Mouse (Mus musculus) heart, adult 2 months (tissue): Measurements from ENCODE around the gene Serpinf1. TPM values are rescaled to one million over a fixed set of nuclear protein-coding genes. Genes with fewer than 3 reads are reported as not detected.

Experiments used
- DNase-seq, 2 experiments: peaks; one replicate each; pipeline ENCODE4 v3.0.0; 2021
- H3K27ac ChIP-seq: fragments of 200-600 bp; 2 replicates; pipeline ENCODE4 v1.8.1; 2022
- H3K27me3 ChIP-seq: fragments of 200-500 bp; 2 replicates; pipeline ENCODE4 v1.6.1; 2012; ENCODE audit warnings: mild to moderate bottlenecking, low read length, inconsistent platforms, mixed read lengths; ENCODE audit not compliant: control insufficient read depth, insufficient read depth
- H3K36me3 ChIP-seq: fragments of 200-500 bp; 2 replicates; pipeline ENCODE4 v1.6.1; 2012; ENCODE audit warnings: low read length, inconsistent platforms; ENCODE audit not compliant: control insufficient read depth, insufficient read depth
- H3K4me1 ChIP-seq: fragments of 200-500 bp; 2 replicates; pipeline ENCODE4 v1.6.1; 2011; ENCODE audit warnings: low read length; ENCODE audit not compliant: control insufficient read depth, insufficient read depth
- H3K4me3 ChIP-seq: fragments of 200-600 bp; 2 replicates; pipeline ENCODE4 v1.8.1; 2022
- H3K79me2 ChIP-seq: fragments of 200-500 bp; replicated peaks from 2 replicates; pipeline ENCODE4 v1.6.1; 2012; ENCODE audit warnings: mild to moderate bottlenecking, inconsistent platforms, low read length, moderate library complexity, mixed read lengths; ENCODE audit not compliant: control insufficient read depth, insufficient read depth
- H3K9ac ChIP-seq: fragments of 200-500 bp; 2 replicates; pipeline ENCODE4 v1.6.1; 2012; ENCODE audit warnings: low read depth, mild to moderate bottlenecking, control low read depth, inconsistent platforms, low read length, mixed read lengths
- CTCF ChIP-seq: fragments of 200-600 bp; IDR thresholded peaks from 2 replicates; pipeline ENCODE4 v1.8.1; 2022; ENCODE audit warnings: antibody characterized with exemption, mild to moderate bottlenecking, moderate library complexity
- EP300 ChIP-seq: fragments of 200-500 bp; IDR thresholded peaks from 2 replicates; pipeline ENCODE4 v1.6.1; 2011; ENCODE audit warnings: low read depth, low read length, control low read depth; ENCODE audit not compliant: insufficient read depth
- POLR2A ChIP-seq: fragments of 200-500 bp; IDR thresholded peaks from 2 replicates; pipeline ENCODE4 v1.6.1; 2011; ENCODE audit warnings: mild to moderate bottlenecking, low read depth, low read length, control low read depth; ENCODE audit not compliant: insufficient read depth
- WGBS: fragments of 180-500 bp; shearing (Covaris S2); methylation state at CpG from one replicate; pipeline ENCODE4 v1.1.7; 2018; 5-methylcytosine and 5-hydroxymethylcytosine counted together
- intact Hi-C: fragments of 180-260 bp; cut with DNase I; formaldehyde crosslinking; loops from one replicate; pipeline ENCODE4 v1.15.1; 2025
- polyA plus RNA-seq: library from polyadenylated mRNA; depleted of rRNA; stranded (reverse); fragments of >200 nt; gene quantifications from 2 replicates; pipeline ENCODE4 v1.2.3, GENCODE M21; 2012
- total RNA-seq, 2 experiments: library from RNA; stranded (reverse); gene quantifications; 2 replicates each; pipeline ENCODE4 v1.2.3; 2021

The Serpinf1 gene
- total and polyA plus RNA-seq, 3 experiments: 17.4 to 84.5 (median 28.5) TPM

DNA sequence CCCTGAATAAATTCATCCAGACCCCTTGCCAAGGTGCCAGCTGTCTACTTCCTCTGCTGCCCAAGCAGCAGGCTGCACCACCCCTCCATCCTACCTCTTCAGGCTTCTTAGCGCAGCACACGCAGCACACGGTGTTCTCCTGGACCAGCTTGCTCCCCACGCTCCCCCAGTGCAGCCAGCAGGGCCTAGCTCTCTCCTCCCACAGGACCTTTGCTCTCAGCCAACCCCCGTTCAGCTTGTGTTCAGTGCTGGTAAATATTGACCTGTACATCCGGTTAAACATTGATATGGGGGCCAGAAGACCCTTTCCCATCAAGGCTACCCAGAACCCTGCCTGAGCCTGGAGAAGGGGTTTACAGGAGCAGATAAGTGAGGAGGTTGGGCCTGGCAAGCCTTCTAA, 16.9 kb upstream of the Serpinf1 start, which contains the start of gene Serpinf2:
TSS of gene Serpinf2 (minus strand) at position 229 of the 400 bp plus-strand sequence.
- Histone ChIP-seq H3K36me3 (no peaks in the 10 kb centered on the region), H3K27ac (no peak within 1 kb of the TSS), H3K9ac (no peak within 1 kb of the TSS), H3K27me3 (no peaks in the 10 kb centered on the region), H3K79me2 (no peaks in the 10 kb centered on the region), H3K4me1 (no peaks in the 10 kb centered on the region), H3K4me3 (no peak within 1 kb of the TSS)
- TF ChIP-seq EP300 (no peak), POLR2A (no peak), CTCF (no peak)
- DNase-seq: no peak
- intact Hi-C loops: no loop called here
- WGBS: 83% methylated on average over 6 of the region's 6 CpGs

DNA sequence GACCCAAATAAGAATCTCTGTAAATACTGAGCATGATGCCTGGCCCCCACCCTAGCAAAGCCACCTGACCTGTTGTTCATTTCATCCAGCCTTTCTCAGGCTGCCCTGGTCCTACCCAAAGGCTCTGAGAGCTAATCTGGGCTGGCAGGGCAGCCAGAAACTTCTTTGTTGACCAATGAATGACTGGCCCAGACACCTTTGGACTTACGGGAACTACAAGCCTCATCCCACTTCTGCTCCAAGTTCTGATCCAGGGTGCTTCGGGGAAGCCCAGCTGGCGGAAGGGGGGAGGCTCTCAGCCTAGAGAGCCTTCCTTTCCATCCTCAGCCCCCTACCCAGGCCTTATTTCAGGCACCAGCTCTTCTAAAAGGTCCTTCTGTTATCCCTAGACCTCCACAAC, 16.3 kb upstream of the Serpinf1 start:
- H3K36me3 ChIP-seq: no peaks in the 10 kb centered on the region
- H3K27me3 ChIP-seq: no peaks in the 10 kb centered on the region
- WGBS: 92% methylated on average over 3 of the region's 3 CpGs
- TF ChIP-seq POLR2A (no peak), CTCF (no peak), EP300 (no peak)
- no peaks in the 10 kb centered on the region for H3K4me1 ChIP-seq
- intact Hi-C loops: no loop called here
- no peaks in the 10 kb centered on the region for H3K79me2 ChIP-seq
- no peak overlapping the region for H3K9ac ChIP-seq
- no peak overlapping the region for H3K4me3 ChIP-seq
- DNase-seq: no peak
- no peak overlapping the region for H3K27ac ChIP-seq

DNA sequence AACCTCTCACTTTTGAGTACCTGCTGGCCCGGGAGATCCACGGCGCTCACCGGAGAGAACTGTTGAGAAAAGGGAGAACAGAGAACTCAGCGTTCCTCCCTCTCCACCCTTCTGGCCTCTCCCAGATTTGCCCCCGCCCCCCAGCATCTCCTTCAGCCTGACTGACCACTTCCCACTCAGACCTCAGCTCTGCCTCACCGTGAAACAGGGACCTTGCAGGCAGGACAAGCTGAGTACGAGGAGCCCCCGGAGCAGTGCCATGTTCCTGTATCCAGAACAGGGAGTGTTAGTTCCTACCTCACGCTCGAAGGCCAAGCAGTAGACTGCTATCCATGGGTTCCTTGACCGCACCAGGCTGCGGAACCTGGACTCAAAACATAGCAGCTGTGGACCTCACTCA, 15.7 kb upstream of the Serpinf1 start:
- no peak for TF ChIP-seq EP300
- TF ChIP-seq POLR2A: no peak
- TF ChIP-seq CTCF: no peak
- no peaks in the 10 kb centered on the region for H3K36me3 ChIP-seq
- no peaks in the 10 kb centered on the region for H3K79me2 ChIP-seq
- intact Hi-C loops: no loop called here
- no peaks in the 10 kb centered on the region for H3K27me3 ChIP-seq
- no peak overlapping the region for H3K27ac ChIP-seq
- H3K9ac ChIP-seq: no peak overlapping the region
- DNase-seq: no peak
- no peaks in the 10 kb centered on the region for H3K4me1 ChIP-seq
- WGBS: 83% methylated on average over 13 of the region's 13 CpGs
- no peak overlapping the region for H3K4me3 ChIP-seq

DNA sequence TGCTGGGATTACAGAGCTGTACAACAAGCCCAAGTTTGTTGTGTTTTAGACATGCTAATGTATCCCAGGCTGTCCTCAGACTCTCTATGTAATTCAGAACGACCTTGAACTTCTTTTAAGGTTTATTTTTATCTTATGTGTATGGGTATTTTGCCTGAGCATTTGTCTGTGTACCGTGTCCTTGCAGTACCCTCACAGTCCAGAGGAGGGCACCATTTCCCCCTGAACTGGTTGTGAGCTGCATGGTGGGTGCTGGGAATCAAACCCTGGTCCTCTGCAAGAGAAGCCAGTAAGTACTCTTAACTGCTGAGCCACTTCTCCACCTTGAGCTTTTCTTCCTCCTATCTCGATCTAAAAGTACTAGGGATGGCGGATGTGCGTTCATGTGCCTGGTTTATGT, 11.6 kb upstream of the Serpinf1 start:
- Histone ChIP-seq H3K4me3 (no peak overlapping the region), H3K4me1 (no peaks in the 10 kb centered on the region), H3K79me2 (no peaks in the 10 kb centered on the region), H3K27me3 (no peaks in the 10 kb centered on the region), H3K27ac (no peak overlapping the region), H3K9ac (no peak overlapping the region), H3K36me3 (no peaks in the 10 kb centered on the region)
- DNase-seq: no peak
- intact Hi-C loops: no loop called here
- 88% methylated on average over 5 of the region's 5 CpGs for WGBS
- TF ChIP-seq CTCF: peak; percentile 36
- TF ChIP-seq EP300: no peak

DNA sequence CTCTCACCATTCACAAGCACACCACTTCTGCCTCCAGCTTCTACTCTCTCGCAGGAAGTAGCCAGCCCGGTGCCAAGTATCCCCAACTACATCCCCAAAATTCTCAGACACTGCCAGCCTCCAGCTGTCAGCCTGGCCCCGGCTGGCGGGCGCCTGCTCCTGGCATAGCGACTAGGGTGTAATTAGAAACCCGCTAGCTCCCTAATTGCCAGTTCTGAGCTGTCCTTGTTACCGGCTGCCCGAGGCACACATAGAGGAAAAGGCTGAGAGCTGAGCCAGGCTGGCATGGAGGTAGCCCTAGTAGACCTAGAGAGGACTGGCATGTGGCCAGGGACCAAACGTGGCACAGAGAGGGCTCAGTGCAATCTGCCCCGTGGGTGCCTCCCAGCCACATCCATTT, 8.8 kb upstream of the Serpinf1 start:
- Histone ChIP-seq H3K4me3 (no peak overlapping the region), H3K4me1 (no peaks in the 10 kb centered on the region), H3K36me3 (no peaks in the 10 kb centered on the region), H3K79me2 (no peaks in the 10 kb centered on the region), H3K9ac (no peak overlapping the region), H3K27ac (no peak overlapping the region), H3K27me3 (no peaks in the 10 kb centered on the region)
- peak; percentile 29 to 30 for DNase-seq
- TF ChIP-seq POLR2A: no peak
- TF ChIP-seq EP300: no peak
- no peak for TF ChIP-seq CTCF
- intact Hi-C loops: no loop called here
- 64% methylated on average over 11 of the region's 11 CpGs for WGBS

DNA sequence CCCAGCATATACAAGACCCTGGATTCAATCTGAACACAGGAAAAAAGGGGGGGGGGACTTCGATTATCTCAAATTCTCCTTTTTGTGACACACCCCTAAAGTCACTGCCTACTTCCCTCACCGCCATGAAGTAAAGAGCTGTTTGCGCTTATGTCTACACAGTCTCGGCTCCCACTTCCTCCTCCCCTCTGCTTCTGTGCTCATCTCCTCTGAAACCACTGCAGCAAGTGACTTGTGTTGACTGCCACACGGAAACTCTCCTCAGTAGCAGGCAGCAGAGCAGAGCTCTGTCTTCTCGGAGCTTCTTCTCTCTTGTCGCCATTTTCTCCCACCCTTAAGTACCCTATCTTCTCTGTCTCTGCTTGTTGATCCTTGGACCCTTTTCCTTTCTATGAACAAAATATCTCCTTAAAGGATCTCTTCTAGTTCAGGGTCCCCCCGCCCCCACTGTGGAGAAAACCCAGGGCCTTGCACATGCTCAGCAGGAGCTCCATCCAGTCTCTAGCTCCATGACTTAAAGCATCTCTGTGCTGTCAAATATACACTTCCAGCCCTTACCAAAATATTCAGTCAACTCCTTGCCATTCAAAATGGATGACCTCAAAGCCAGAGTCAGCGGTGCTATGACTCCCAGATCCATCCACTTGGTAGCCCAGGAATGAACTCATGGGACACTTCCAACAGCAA, 6.7 kb upstream of the Serpinf1 start:
- intact Hi-C loops: no loop called here
- WGBS: 73% methylated on average over 9 of the region's 9 CpGs
- TF ChIP-seq POLR2A (no peak), EP300 (no peak), CTCF (no peak)
- no peaks in the 10 kb centered on the region for H3K79me2 ChIP-seq
- DNase-seq: peak; percentile 16 to 36
- H3K27me3 ChIP-seq: no peaks in the 10 kb centered on the region
- H3K36me3 ChIP-seq: no peaks in the 10 kb centered on the region
- H3K9ac ChIP-seq: no peak overlapping the region
- no peak overlapping the region for H3K4me3 ChIP-seq
- no peaks in the 10 kb centered on the region for H3K4me1 ChIP-seq
- H3K27ac ChIP-seq: no peak overlapping the region
